Mouse (Mus musculus) limb, embryonic 13.5 days (tissue): ENCODE results near the gene Ube2c. TPM values are rescaled to one million over a fixed set of nuclear protein-coding genes. Genes with fewer than 3 reads are reported as not detected.

Source experiments
- ATAC-seq: fragments of 200-750 bp; cut with Nextera tagmentation; 2 replicates; pipeline ENCODE4 v1.8.0; 2017; ENCODE audit warnings: low read depth, moderate number of reproducible peaks, moderate TSS enrichment; ENCODE audit not compliant: low FRiP score
- H3K27ac ChIP-seq: fragments of 300-500 bp; sonication (generic); 2 replicates; pipeline ENCODE4 v1.5.1; 2015; ENCODE audit warnings: inconsistent platforms, mild to moderate bottlenecking, moderate library complexity
- H3K27me3 ChIP-seq: fragments of 300-500 bp; sonication (generic); 2 replicates; pipeline ENCODE4 v1.6.1; 2015; ENCODE audit warnings: mild to moderate bottlenecking, inconsistent platforms
- H3K36me3 ChIP-seq: fragments of 300-500 bp; sonication (generic); 2 replicates; pipeline ENCODE4 v1.6.1; 2015; ENCODE audit warnings: inconsistent platforms, mild to moderate bottlenecking, moderate library complexity
- H3K4me1 ChIP-seq: fragments of 300-500 bp; sonication (generic); 2 replicates; pipeline ENCODE4 v1.6.1; 2015; ENCODE audit warnings: inconsistent platforms
- H3K4me2 ChIP-seq: fragments of 300-500 bp; sonication (generic); replicated peaks from 2 replicates; pipeline ENCODE4 v1.6.1; 2015; ENCODE audit warnings: inconsistent platforms, mild to moderate bottlenecking, moderate library complexity
- H3K4me3 ChIP-seq: fragments of 300-500 bp; sonication (generic); 2 replicates; pipeline ENCODE4 v1.5.1; 2015; ENCODE audit warnings: moderate library complexity, mild to moderate bottlenecking, inconsistent platforms
- H3K9ac ChIP-seq: fragments of 300-500 bp; sonication (generic); 2 replicates; pipeline ENCODE4 v1.6.1; 2015; ENCODE audit warnings: mild to moderate bottlenecking, inconsistent platforms
- H3K9me3 ChIP-seq: fragments of 300-500 bp; sonication (generic); 2 replicates; pipeline ENCODE4 v1.6.1; 2016; ENCODE audit warnings: inconsistent platforms
- WGBS: fragments of 180-500 bp; shearing (Covaris S2); methylation state at CpG from one replicate; pipeline ENCODE4 v1.1.7; 2015; 5-methylcytosine and 5-hydroxymethylcytosine counted together
- polyA plus RNA-seq: library from polyadenylated mRNA; unstranded; fragments of >200 nt; fragmentation: Nextera tagmentation; extraction: Ambion mirVana; gene quantifications from 2 replicates; pipeline ENCODE4 v1.2.1, GENCODE M21; 2015

Ube2c gene
- polyA plus RNA-seq, 1 experiment from 2014 or later, result 432 TPM

DNA sequence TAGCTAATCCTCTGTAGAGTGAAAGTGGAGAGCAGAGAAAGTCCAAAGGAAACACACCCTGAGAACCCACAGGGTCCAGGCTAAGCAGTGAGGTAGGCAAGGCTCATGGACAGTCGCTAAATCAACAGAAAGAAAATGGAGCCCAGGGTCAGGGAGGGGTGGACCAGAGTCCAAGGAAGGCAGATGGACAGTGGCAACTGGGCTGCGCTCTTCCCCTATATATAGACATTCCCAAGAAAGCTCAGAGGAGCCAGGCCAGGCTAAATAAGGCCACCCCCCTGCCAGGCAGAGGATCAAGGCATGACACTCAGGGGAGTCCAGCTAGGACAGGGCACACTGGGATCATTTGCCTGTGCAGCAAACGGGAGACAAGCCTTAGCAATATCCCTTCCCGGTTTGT lies 12.2 kb downstream of the Ube2c start:
- Histone ChIP-seq H3K9me3 (no peaks in the 10 kb centered on the region), H3K4me2 (no peak overlapping the region), H3K4me1 (peaks cover 13% of the 10 kb centered on the region), H3K9ac (no peak overlapping the region), H3K27me3 (0 out of 2 replicates have a peak, but pooled peaks cover 3% of the 10 kb centered on the region), H3K36me3 (no peaks in the 10 kb centered on the region), H3K27ac (no peak overlapping the region), H3K4me3 (no peak overlapping the region)
- 76% methylated on average over 4 of the region's 4 CpGs for WGBS
- ATAC-seq, result no peak

DNA sequence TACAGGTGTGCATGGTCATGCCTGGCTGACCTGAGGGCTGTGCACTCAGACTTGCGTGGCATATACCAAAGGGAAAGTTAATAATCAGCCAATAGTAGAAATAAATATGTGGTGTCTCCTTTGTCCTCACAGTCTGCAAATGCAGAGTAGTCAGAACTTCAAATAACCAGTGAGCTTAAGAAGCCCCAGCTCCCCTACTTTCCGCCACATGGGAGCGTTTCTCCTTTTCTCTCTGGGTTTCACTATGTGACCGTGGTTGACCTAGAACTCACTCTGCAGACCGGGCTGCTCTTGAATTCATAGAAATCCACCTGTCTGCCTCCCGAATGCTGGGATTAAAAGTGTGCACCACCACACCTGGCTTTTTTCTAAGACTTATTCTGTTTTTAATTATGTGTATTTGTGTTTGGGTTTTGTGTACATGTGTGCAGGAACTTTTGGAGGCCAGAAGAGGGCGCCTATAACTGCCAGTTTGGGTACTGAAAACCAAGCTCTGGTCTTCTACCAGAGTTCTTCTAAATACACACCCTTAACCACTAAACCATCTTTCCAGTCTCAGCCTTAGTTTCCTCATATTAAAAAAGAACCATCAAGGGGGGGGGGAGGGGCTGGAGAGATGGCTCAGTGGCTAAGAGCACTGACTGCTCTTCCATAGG lies 14.4 kb downstream of the Ube2c start:
- Histone ChIP-seq H3K4me2 (no peak overlapping the region), H3K4me3 (no peak overlapping the region), H3K27ac (no peak overlapping the region), H3K36me3 (peaks cover 6% of the 10 kb centered on the region), H3K9me3 (no peaks in the 10 kb centered on the region), H3K4me1 (peaks cover 18% of the 10 kb centered on the region), H3K27me3 (no peaks in the 10 kb centered on the region), H3K9ac (no peak overlapping the region)
- ATAC-seq, result no peak
- 76% methylated on average over 7 of the region's 7 CpGs for WGBS

- H3K27ac ChIP-seq, result peak overlapping the region; percentile 84; the same call in 1 of the 2 replicates
- H3K4me3 ChIP-seq, result peak overlapping the region; percentile 70
- H3K36me3 ChIP-seq, result peaks cover 9% of the 10 kb centered on the region
- H3K4me1 ChIP-seq, result peaks cover 18% of the 10 kb centered on the region
- WGBS, result 4% methylated on average over 7 of the region's 7 CpGs
- H3K9me3 ChIP-seq, result no peaks in the 10 kb centered on the region
- H3K4me2 ChIP-seq, result peak overlapping the region; percentile 80
- ATAC-seq, result no peak
- H3K9ac ChIP-seq, result peak overlapping the region; percentile 82
- no peaks in the 10 kb centered on the region for H3K27me3 ChIP-seq
These were observed 15.2 kb downstream of the Ube2c start for GRCm38 (mm10) chr2:164784869-164785420.

GRCm38 (mm10) chr2:164785481-164786387 lies 16.0 kb downstream of the Ube2c start, which contains the start of gene Snx21:
Snx21 (plus strand) TSS chr2:164785823.
- peak within 1 kb of the TSS; percentile 80 for H3K4me2 ChIP-seq
- no peaks in the 10 kb centered on the region for H3K27me3 ChIP-seq
- H3K4me1 ChIP-seq, result peaks cover 18% of the 10 kb centered on the region
- peak within 1 kb of the TSS; percentile 84 for H3K27ac ChIP-seq
- peak within 1 kb of the TSS; percentile 82 for H3K9ac ChIP-seq
- peak within 1 kb of the TSS; percentile 70 for H3K4me3 ChIP-seq
- ATAC-seq, result peak; percentile 86
- WGBS, result under 1% methylated on average over 70 of the region's 89 CpGs
- peaks cover 15% of the 10 kb centered on the region for H3K36me3 ChIP-seq
- H3K9me3 ChIP-seq, result no peaks in the 10 kb centered on the region

DNA sequence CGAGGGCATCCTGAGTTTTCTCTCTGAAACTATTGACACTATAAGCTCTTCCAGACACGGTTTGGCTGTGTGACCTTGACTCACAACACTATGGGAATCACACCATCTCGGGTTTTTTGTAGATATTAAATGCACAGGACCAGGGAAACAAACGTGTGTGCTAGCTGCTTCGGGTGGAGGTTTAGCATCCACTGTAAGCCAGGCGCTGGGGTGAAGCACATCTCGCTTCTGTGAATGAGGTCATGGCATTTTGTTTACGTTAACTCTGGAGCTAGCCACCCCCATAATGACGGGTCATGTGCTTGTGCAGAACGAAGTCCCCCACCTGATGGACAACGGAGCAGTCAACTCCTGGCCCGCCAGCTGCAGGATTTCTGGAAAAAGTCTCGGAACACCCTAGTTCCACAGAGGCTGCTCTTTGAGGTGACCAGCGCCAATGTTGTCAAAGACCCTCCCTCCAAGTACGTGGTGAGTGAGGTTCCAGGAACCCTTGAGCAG lies 16.7 kb downstream of the Ube2c start:
- Histone ChIP-seq H3K27me3 (no peaks in the 10 kb centered on the region), H3K36me3 (peaks cover 22% of the 10 kb centered on the region), H3K9me3 (no peaks in the 10 kb centered on the region), H3K4me3 (peak overlapping the region; percentile 70), H3K4me1 (peaks cover 18% of the 10 kb centered on the region), H3K27ac (peak overlapping the region; percentile 69), H3K9ac (peak overlapping the region; percentile 82), H3K4me2 (peak overlapping the region; percentile 80)
- ATAC-seq, result peak; percentile 25
- 6% methylated on average over 15 of the region's 15 CpGs for WGBS

DNA sequence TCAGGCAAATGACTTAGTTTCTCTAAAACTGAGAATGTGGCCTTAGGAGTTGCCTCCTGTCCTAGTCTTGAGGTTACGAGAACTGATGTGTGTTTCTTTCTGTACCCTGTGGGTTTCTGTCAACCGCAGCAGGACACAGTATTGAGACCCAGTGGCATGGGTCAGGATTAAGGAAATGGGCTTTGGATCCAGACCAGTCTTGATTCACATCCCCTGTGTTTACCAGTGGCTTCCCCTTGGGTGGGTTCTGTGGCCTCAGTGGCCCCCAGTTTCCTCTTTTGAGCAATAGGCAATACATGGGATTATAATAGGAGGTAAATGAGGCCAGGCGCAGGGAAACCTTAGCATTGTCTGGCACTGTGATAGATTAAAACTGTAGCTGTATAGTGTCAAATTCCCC lies 17.3 kb downstream of the Ube2c start:
- 83% methylated on average over 3 of the region's 3 CpGs for WGBS
- ATAC-seq, result no peak
- peaks cover 28% of the 10 kb centered on the region for H3K36me3 ChIP-seq
- no peaks in the 10 kb centered on the region for H3K9me3 ChIP-seq
- peaks cover 18% of the 10 kb centered on the region for H3K4me1 ChIP-seq
- H3K27me3 ChIP-seq, result no peaks in the 10 kb centered on the region
- H3K4me3 ChIP-seq, result peak overlapping the region; percentile 70
- no peak overlapping the region for H3K9ac ChIP-seq
- peak overlapping the region; percentile 80 for H3K4me2 ChIP-seq
- H3K27ac ChIP-seq, result no peak overlapping the region; the same call in 1 of the 2 replicates

DNA sequence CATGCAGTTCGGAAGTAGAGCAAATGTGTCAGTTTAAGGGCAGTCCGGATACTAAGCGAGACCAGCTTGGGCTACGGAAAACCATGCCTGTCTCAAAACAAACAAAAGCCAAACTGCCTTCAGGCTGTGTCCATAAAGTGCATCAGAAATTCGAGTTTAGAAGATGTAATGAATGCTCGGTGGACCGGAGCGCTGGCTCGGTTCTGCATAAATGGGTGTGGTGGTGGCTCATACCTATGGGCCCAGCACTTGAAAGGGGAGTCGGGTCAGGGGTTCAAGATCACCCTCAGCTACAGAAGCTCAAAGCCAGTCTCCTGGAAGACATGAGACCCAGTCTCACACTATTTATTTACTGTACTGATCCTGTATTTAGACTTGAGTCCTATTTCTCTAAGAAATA lies 18.1 kb downstream of the Ube2c start:
- H3K9me3 ChIP-seq, result no peaks in the 10 kb centered on the region
- H3K9ac ChIP-seq, result no peak overlapping the region
- 85% methylated on average over 10 of the region's 10 CpGs for WGBS
- H3K27me3 ChIP-seq, result no peaks in the 10 kb centered on the region
- H3K36me3 ChIP-seq, result peaks cover 36% of the 10 kb centered on the region
- H3K27ac ChIP-seq, result no peak overlapping the region
- peak overlapping the region; percentile 11; the same call in 1 of the 2 replicates for H3K4me2 ChIP-seq
- ATAC-seq, result no peak
- peaks cover 18% of the 10 kb centered on the region for H3K4me1 ChIP-seq
- no peak overlapping the region; the same call in 1 of the 2 replicates for H3K4me3 ChIP-seq

DNA sequence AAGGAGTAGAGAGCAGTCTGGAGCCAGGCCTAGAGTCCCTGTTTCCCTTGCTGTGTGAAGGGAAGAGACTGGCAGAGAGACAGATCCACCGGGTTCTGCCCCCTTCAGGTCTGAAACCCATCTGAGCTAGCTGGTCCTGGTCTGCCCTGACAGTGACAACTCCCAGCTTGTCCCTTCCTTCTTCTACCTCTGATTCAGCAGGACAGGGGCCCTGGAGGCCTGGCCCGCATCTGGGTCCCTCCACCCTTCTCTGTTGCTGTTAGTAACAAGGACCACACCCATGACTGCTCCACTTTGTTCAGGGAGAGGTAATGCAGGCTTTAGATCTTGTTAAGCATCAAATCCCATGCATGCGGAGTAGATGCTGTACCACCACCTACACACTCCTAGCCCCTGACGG lies 18.7 kb downstream of the Ube2c start:
- Histone ChIP-seq H3K9ac (peak overlapping the region; percentile 4; the same call in 1 of the 2 replicates), H3K4me2 (0 out of 2 replicates have a peak overlapping the region, but pooled peaks have one; percentile 3), H3K27me3 (no peaks in the 10 kb centered on the region), H3K4me3 (no peak overlapping the region), H3K36me3 (peaks cover 42% of the 10 kb centered on the region), H3K27ac (no peak overlapping the region), H3K9me3 (no peaks in the 10 kb centered on the region), H3K4me1 (peaks cover 18% of the 10 kb centered on the region)
- no peak for ATAC-seq
- WGBS, result 69% methylated on average over 4 of the region's 4 CpGs

DNA sequence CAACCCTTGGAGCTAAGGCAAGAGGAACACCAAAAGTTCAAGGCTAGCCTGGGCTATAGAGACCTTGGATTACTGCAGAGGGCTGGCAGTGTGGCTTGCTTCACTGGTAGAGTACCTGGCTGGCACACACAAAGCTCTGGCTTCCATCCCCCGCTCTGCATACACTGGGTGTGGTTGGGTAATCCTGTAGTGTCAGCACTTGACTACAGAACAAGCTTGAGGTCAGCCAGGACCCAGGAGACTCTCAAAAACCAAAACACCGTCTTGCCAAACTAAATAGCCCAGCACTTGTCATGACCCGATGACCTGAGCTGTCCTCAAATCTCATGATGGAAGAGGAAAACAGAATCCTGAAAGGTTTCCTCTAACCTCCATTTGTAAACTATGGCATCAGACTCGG lies 20.8 kb downstream of the Ube2c start:
- no peak overlapping the region for H3K9ac ChIP-seq
- H3K36me3 ChIP-seq, result peaks cover 55% of the 10 kb centered on the region
- H3K27me3 ChIP-seq, result no peaks in the 10 kb centered on the region
- no peak overlapping the region for H3K4me2 ChIP-seq
- H3K4me1 ChIP-seq, result peaks cover 11% of the 10 kb centered on the region
- H3K4me3 ChIP-seq, result no peak overlapping the region
- WGBS, result 82% methylated on average over 4 of the region's 4 CpGs
- no peak overlapping the region for H3K27ac ChIP-seq
- ATAC-seq, result no peak
- H3K9me3 ChIP-seq, result no peaks in the 10 kb centered on the region

- Histone ChIP-seq H3K27me3 (no peaks in the 10 kb centered on the region), H3K27ac (no peak overlapping the region), H3K4me2 (no peak overlapping the region), H3K4me1 (peaks cover 5% of the 10 kb centered on the region), H3K4me3 (no peak overlapping the region), H3K9ac (no peak overlapping the region), H3K9me3 (no peaks in the 10 kb centered on the region), H3K36me3 (peaks cover 69% of the 10 kb centered on the region)
- 92% methylated on average over 18 of the region's 18 CpGs for WGBS
- no peak for ATAC-seq
These were observed 22.2 kb downstream of the Ube2c start for GRCm38 (mm10) chr2:164791841-164792261.

- 93% methylated on average over 12 of the region's 12 CpGs for WGBS
- H3K27me3 ChIP-seq, result no peaks in the 10 kb centered on the region
- no peak overlapping the region for H3K27ac ChIP-seq
- peaks cover 72% of the 10 kb centered on the region for H3K36me3 ChIP-seq
- no peaks in the 10 kb centered on the region for H3K4me1 ChIP-seq
- no peak for ATAC-seq
- no peak overlapping the region for H3K9ac ChIP-seq
- H3K9me3 ChIP-seq, result no peaks in the 10 kb centered on the region
- H3K4me3 ChIP-seq, result no peak overlapping the region
- no peak overlapping the region for H3K4me2 ChIP-seq
These were observed 22.9 kb downstream of the Ube2c start for GRCm38 (mm10) chr2:164792400-164793190.
